Mouse (Mus musculus) hindbrain, embryonic 12.5 days (tissue): Measurements from ENCODE around the gene Rtl6. TPM values are rescaled to one million over a fixed set of nuclear protein-coding genes. Genes with fewer than 3 reads are reported as not detected.

ENCODE experiments used
- ATAC-seq: fragments of 200-750 bp; cut with Nextera tagmentation; 2 replicates; pipeline ENCODE4 v1.8.0; 2017; ENCODE audit warnings: moderate TSS enrichment; ENCODE audit not compliant: low FRiP score
- H3K27ac ChIP-seq: fragments of 300-500 bp; sonication (generic); 2 replicates; pipeline ENCODE4 v1.5.1; 2016; ENCODE audit warnings: mild to moderate bottlenecking
- H3K27me3 ChIP-seq: fragments of 300-500 bp; sonication (generic); 2 replicates; pipeline ENCODE4 v1.6.1; 2016; ENCODE audit warnings: mild to moderate bottlenecking
- H3K36me3 ChIP-seq: fragments of 300-500 bp; sonication (generic); 2 replicates; pipeline ENCODE4 v1.6.1; 2016; ENCODE audit warnings: mild to moderate bottlenecking
- H3K4me1 ChIP-seq: fragments of 300-500 bp; sonication (generic); 2 replicates; pipeline ENCODE4 v1.6.1; 2016
- H3K4me2 ChIP-seq: fragments of 300-500 bp; sonication (generic); replicated peaks from 2 replicates; pipeline ENCODE4 v1.6.1; 2016; ENCODE audit warnings: mild to moderate bottlenecking
- H3K4me3 ChIP-seq: fragments of 300-500 bp; sonication (generic); 2 replicates; pipeline ENCODE4 v1.5.1; 2016; ENCODE audit warnings: mild to moderate bottlenecking
- H3K9ac ChIP-seq: fragments of 300-500 bp; sonication (generic); 2 replicates; pipeline ENCODE4 v1.6.1; 2016; ENCODE audit warnings: mild to moderate bottlenecking, moderate library complexity
- H3K9me3 ChIP-seq: fragments of 300-500 bp; sonication (generic); replicated peaks from 2 replicates; pipeline ENCODE4 v1.6.1; 2016; ENCODE audit warnings: mild to moderate bottlenecking
- WGBS: fragments of 180-500 bp; shearing (Covaris S2); methylation state at CpG from one replicate; pipeline ENCODE4 v1.1.7; 2016; 5-methylcytosine and 5-hydroxymethylcytosine counted together
- polyA plus RNA-seq: library from polyadenylated mRNA; unstranded; fragments of >200 nt; fragmentation: Nextera tagmentation; extraction: Ambion mirVana; gene quantifications from 2 replicates; pipeline ENCODE4 v1.2.1, GENCODE M21; 2016

Rtl6 gene
- polyA plus RNA-seq, 1 experiment from 2014 or later: 48.9 TPM

- Histone ChIP-seq H3K9me3 (no peaks in the 10 kb centered on the region), H3K4me2 (no peak overlapping the region), H3K9ac (no peak overlapping the region), H3K4me3 (no peak overlapping the region), H3K27me3 (no peaks in the 10 kb centered on the region), H3K36me3 (no peaks in the 10 kb centered on the region), H3K4me1 (peaks cover 36% of the 10 kb centered on the region), H3K27ac (peak overlapping the region; percentile 18; the same call in 1 of the 2 replicates)
- no peak for ATAC-seq
- whole genome bisulfite sequencing: 26% methylated on average over 7 of the region's 7 CpGs
Observed at GRCm38 (mm10) chr15:84504895-84505294, 52.7 kb downstream of the Rtl6 start.

Other genes starting within 250 kb of the Rtl6 start
- gene Parvg, start 233.8 kb downstream of the Rtl6 start, polyA plus RNA-seq: 1.1 and 1.5 TPM in 2 replicates
- gene Shisal1, start 110.7 kb downstream of the Rtl6 start, polyA plus RNA-seq: 9.4 and 10.8 TPM in 2 replicates
- gene Prr5, start 111.8 kb upstream of the Rtl6 start, polyA plus RNA-seq: 17.9 and 19.4 TPM in 2 replicates
- gene Arhgap8, start 162.2 kb upstream of the Rtl6 start, polyA plus RNA-seq: 2.5 and 2.9 TPM in 2 replicates